Mouse (Mus musculus) ES-Bruce4 (cell line): ENCODE results near the gene Myo18b. TPM values are rescaled to one million over a fixed set of nuclear protein-coding genes. Genes with fewer than 3 reads are reported as not detected.

ENCODE experiments used
- H3K27ac ChIP-seq: 2 replicates; pipeline ENCODE4 v1.5.1; 2012; ENCODE audit warnings: low read length, inconsistent platforms; ENCODE audit not compliant: insufficient read depth
- H3K27me3 ChIP-seq: 2 replicates; pipeline ENCODE4 v1.6.1; 2012; ENCODE audit warnings: mild to moderate bottlenecking, low read length, inconsistent platforms; ENCODE audit not compliant: control insufficient read depth, poor library complexity, insufficient read depth, severe bottlenecking
- H3K36me3 ChIP-seq: 2 replicates; pipeline ENCODE4 v1.6.1; 2012; ENCODE audit warnings: inconsistent platforms, mild to moderate bottlenecking, low read length, moderate library complexity; ENCODE audit not compliant: control insufficient read depth, poor library complexity, insufficient read depth, severe bottlenecking
- H3K4me1 ChIP-seq: one replicate; pipeline ENCODE4 v1.8.1; 2011; ENCODE audit warnings: low read length; ENCODE audit not compliant: control insufficient read depth, insufficient read depth
- H3K4me3 ChIP-seq: 2 replicates; pipeline ENCODE4 v1.5.1; 2011; ENCODE audit warnings: low read depth, mild to moderate bottlenecking, low read length
- H3K9ac ChIP-seq: 2 replicates; pipeline ENCODE4 v1.6.1; 2012; ENCODE audit warnings: low read depth, mild to moderate bottlenecking, inconsistent platforms; ENCODE audit not compliant: poor library complexity, severe bottlenecking
- H3K9me3 ChIP-seq: replicated peaks from 2 replicates; pipeline ENCODE4 v1.6.1; 2012; ENCODE audit warnings: mild to moderate bottlenecking, low read length, inconsistent platforms; ENCODE audit not compliant: control insufficient read depth, poor library complexity, insufficient read depth, severe bottlenecking
- CTCF ChIP-seq: IDR thresholded peaks from one replicate; pipeline ENCODE4 v1.8.1; 2011; ENCODE audit warnings: low read depth, low read length
- EP300 ChIP-seq: IDR thresholded peaks from 2 replicates; pipeline ENCODE4 v1.6.1; 2011; ENCODE audit warnings: low read depth, low read length; ENCODE audit not compliant: insufficient read depth
- POLR2A ChIP-seq: IDR thresholded peaks from one replicate; pipeline ENCODE4 v1.8.1; 2011; ENCODE audit warnings: low read length; ENCODE audit not compliant: insufficient read depth
- polyA plus RNA-seq: library from polyadenylated mRNA; stranded (reverse); fragments of >200 nt; gene quantifications from 2 replicates; pipeline ENCODE4 v1.2.4, GENCODE M21; 2011; ENCODE audit warnings: low read depth; ENCODE audit not compliant: missing spikeins, insufficient read depth, insufficient read length

Myo18b gene
- polyA plus RNA-seq, 1 experiment: 0.69 TPM

GRCm38 (mm10) chr5:112674806-112675205, 221.4 kb downstream of the Myo18b start:
- H3K36me3 ChIP-seq: no peaks in the 10 kb centered on the region
- H3K9me3 ChIP-seq: no peaks in the 10 kb centered on the region
- H3K4me1 ChIP-seq: no peaks in the 10 kb centered on the region
- no peaks in the 10 kb centered on the region for H3K27me3 ChIP-seq
- TF ChIP-seq EP300 (no peak), CTCF (no peak), POLR2A (no peak)
- H3K9ac ChIP-seq: no peak overlapping the region
- H3K4me3 ChIP-seq: no peak overlapping the region
- H3K27ac ChIP-seq: no peak overlapping the region

DNA sequence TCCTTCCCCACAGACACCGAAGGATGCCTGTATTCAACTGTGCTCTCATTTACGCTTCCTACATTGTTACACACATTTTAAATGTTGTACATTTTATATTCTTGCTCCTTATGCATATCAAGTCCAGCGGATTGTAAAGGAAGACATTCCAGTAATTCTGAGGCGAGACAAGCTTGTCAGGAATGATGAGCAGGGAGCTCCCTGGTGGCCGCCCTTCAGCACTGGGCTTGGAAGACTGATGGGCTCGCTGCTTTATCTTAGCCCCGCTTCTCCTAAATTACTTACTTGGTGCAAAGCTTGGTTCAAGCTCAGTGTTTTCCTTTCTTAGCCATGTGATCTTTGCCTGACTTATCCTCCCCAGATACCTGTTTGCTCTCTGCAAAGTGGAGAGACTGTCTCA, 223.7 kb downstream of the Myo18b start:
- Histone ChIP-seq H3K27ac (no peak overlapping the region), H3K36me3 (no peaks in the 10 kb centered on the region), H3K4me1 (no peaks in the 10 kb centered on the region), H3K9me3 (no peaks in the 10 kb centered on the region), H3K4me3 (no peak overlapping the region), H3K27me3 (no peaks in the 10 kb centered on the region), H3K9ac (no peak overlapping the region)
- TF ChIP-seq POLR2A (no peak), EP300 (no peak), CTCF (no peak)

GRCm38 (mm10) chr5:112671961-112672360, 224.2 kb downstream of the Myo18b start:
- Histone ChIP-seq H3K27ac (no peak overlapping the region), H3K9me3 (no peaks in the 10 kb centered on the region), H3K27me3 (no peaks in the 10 kb centered on the region), H3K36me3 (no peaks in the 10 kb centered on the region), H3K4me1 (no peaks in the 10 kb centered on the region), H3K4me3 (no peak overlapping the region), H3K9ac (no peak overlapping the region)
- TF ChIP-seq EP300 (no peak), POLR2A (no peak), CTCF (no peak)

DNA sequence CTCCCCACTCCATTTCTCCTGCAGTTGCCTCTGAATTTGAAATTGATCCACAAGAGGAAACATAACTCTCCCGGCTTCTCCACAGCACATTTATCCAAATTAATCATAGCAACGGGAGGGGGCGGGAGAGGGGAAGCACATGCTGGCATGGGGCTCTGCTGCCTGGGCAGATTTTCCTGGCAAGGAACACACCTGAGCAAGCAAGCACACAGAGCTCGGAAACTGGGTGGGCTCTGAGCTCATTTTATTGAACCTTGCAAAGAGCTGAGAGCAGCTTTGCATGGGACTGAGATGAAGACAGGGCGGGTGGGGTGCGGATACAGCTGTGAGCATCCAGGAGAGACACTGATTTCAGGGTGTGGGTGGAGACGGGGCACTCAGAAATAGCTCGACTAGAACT, 229.0 kb downstream of the Myo18b start:
- TF ChIP-seq POLR2A (no peak), CTCF (no peak), EP300 (no peak)
- H3K9me3 ChIP-seq: no peaks in the 10 kb centered on the region
- no peaks in the 10 kb centered on the region for H3K4me1 ChIP-seq

GRCm38 (mm10) chr5:112665661-112666060, 230.5 kb downstream of the Myo18b start:
- H3K27ac ChIP-seq: no peak overlapping the region
- no peak for TF ChIP-seq POLR2A
- TF ChIP-seq CTCF: no peak
- no peak for TF ChIP-seq EP300

More for the DNA sequence above, 229.0 kb downstream of the Myo18b start:
- Histone ChIP-seq H3K27me3 (no peaks in the 10 kb centered on the region), H3K27ac (no peak overlapping the region), H3K9ac (no peak overlapping the region), H3K36me3 (no peaks in the 10 kb centered on the region), H3K4me3 (no peak overlapping the region)

GRCm38 (mm10) chr5:112663701-112664100, 232.5 kb downstream of the Myo18b start:
- Histone ChIP-seq H3K4me1 (no peaks in the 10 kb centered on the region), H3K27me3 (no peaks in the 10 kb centered on the region), H3K4me3 (no peak overlapping the region), H3K27ac (no peak overlapping the region), H3K9ac (no peak overlapping the region), H3K9me3 (no peaks in the 10 kb centered on the region), H3K36me3 (no peaks in the 10 kb centered on the region)
- TF ChIP-seq CTCF (no peak), EP300 (no peak), POLR2A (no peak)

More at GRCm38 (mm10) chr5:112665661-112666060, 230.5 kb downstream of the Myo18b start:
- Histone ChIP-seq H3K9me3 (no peaks in the 10 kb centered on the region), H3K27me3 (no peaks in the 10 kb centered on the region), H3K4me3 (no peak overlapping the region), H3K36me3 (no peaks in the 10 kb centered on the region), H3K9ac (no peak overlapping the region), H3K4me1 (no peaks in the 10 kb centered on the region)
